Mouse (Mus musculus): ENCODE measurements around the gene Gm49027. TPM values are rescaled to one million over a fixed set of nuclear protein-coding genes. Genes with fewer than 3 reads are reported as not detected.
A peak's percentile ranks its signal among the peaks of the same experiment; 100 is the strongest.

Gene Gm49027
- polyA plus RNA-seq, 1 experiment from 2014 or later: 0.61 TPM

DNA sequence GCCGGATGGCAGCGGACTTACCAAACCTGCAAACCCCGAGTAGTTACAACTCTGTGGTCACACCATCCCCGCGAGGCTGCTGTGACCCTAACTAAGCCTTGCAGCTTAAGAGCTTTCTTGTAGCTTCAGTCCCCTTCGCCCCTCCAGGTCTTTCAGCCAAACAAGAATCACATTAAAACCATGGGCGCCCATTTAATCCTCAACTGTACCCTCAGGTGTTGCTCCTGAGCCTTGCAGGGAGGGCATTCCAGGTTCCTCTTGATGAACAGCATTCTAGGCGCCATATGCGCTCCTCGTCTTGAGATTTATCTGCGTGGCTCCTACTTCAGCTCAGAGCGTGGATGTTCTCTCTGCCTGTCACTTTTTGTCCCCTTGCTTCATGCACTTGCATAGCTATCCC lies 16.4 kb downstream of the Gm49027 start:
- WGBS: 8% methylated on average over 12 of the region's 12 CpGs
- H3K27me3 ChIP-seq (ENCODE audit: insufficient read depth, low read length): peaks cover 28% of the 10 kb centered on the region
- peaks cover 8% of the 10 kb centered on the region; the same call in 1 of the 2 replicates for H3K36me3 ChIP-seq (ENCODE audit: insufficient read depth, low read length)
- peak overlapping the region; percentile 63 for H3K9ac ChIP-seq (replicated peaks; ENCODE audit: low read length)
- peak overlapping the region; percentile 70 for H3K4me3 ChIP-seq (ENCODE audit: low read length)
- ATAC-seq (ENCODE audit: low FRiP score, low TSS enrichment): no peak
- no peak overlapping the region for H3K27ac ChIP-seq (ENCODE audit: low read length)
- no peaks in the 10 kb centered on the region for H3K9me3 ChIP-seq (ENCODE audit: low read length)
- peaks cover 10% of the 10 kb centered on the region; the same call in 1 of the 2 replicates for H3K4me1 ChIP-seq (ENCODE audit: insufficient read depth, low read length)
- peak overlapping the region; percentile 93 for H3K4me2 ChIP-seq (replicated peaks; ENCODE audit: low read depth, low read length)

DNA sequence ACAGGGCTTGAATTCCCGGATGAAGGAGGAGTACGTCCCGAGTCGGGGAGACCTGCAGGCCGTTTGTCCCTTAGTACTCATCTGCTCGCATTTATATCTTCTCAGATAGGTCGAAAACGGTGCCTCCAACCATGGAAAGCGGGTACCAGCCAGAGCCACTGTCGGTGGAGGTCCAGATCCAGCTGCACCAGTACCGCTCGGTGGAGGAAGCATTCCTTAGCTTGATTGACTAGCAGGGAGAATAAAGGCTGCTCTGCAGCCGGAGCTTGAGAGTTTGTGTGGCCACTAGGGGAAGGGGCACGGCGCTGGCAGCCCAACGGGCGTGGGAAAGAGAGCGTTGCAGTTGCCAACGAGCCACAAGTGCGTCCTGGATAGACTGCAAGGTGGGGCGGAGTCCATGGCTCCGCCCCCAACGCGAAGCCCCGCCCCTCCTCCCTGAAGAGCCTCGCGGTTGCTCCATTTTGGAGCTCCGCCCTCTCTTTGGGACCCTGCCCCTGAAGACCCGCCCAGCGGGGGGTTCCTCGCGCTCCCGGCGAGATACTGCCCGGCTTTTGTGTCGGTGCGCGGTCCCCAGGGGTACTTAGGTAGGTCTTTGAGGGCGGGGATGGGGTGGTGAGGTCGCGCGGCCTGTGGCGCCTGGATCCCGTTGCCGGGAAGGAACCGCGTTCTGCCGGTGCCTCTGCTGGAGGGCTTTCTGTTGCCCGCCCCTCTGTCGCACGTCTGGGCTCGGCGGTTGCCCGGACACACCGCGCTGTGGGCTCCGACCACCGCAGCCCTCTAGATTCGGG lies 17.2 kb downstream of the Gm49027 start:
- H3K36me3 ChIP-seq (ENCODE audit: insufficient read depth, low read length): peaks cover 8% of the 10 kb centered on the region; the same call in 1 of the 2 replicates
- H3K4me3 ChIP-seq (ENCODE audit: low read length): peak overlapping the region; percentile 70
- H3K27ac ChIP-seq (ENCODE audit: low read length): no peak overlapping the region
- peak overlapping the region; percentile 63 for H3K9ac ChIP-seq (replicated peaks; ENCODE audit: low read length)
- H3K27me3 ChIP-seq (ENCODE audit: insufficient read depth, low read length): peaks cover 28% of the 10 kb centered on the region
- under 1% methylated on average over 59 of the region's 59 CpGs for WGBS
- no peaks in the 10 kb centered on the region for H3K9me3 ChIP-seq (ENCODE audit: low read length)
- H3K4me1 ChIP-seq (ENCODE audit: insufficient read depth, low read length): peaks cover 10% of the 10 kb centered on the region; the same call in 1 of the 2 replicates
- peak overlapping the region; percentile 93 for H3K4me2 ChIP-seq (replicated peaks; ENCODE audit: low read depth, low read length)
- ATAC-seq (ENCODE audit: low FRiP score, low TSS enrichment): peak; percentile 92

DNA sequence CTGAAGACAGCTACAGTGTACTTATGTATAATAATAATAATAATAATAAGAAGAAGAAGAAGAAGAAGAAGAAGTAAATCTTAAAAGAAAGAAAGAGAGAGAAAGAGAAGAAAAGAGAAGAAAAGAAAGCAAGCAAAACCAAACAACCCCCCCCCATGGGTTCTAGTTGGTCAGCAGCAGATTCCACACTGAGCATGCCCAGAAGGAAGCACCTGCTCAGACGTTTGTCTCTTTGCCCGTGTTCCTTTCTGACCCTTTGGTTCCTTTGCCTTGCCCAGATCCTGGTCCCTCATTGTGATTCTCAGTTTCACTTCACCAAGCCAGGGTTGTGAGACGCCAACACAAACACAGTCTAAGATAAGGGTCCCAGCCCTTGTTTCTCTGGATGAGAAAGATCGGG lies 23.3 kb downstream of the Gm49027 start:
- Histone ChIP-seq H3K27ac (ENCODE audit: low read length) (no peak overlapping the region), H3K36me3 (ENCODE audit: insufficient read depth, low read length) (no peaks in the 10 kb centered on the region), H3K9ac (replicated peaks; ENCODE audit: low read length) (no peak overlapping the region), H3K4me2 (replicated peaks; ENCODE audit: low read depth, low read length) (no peak overlapping the region), H3K9me3 (ENCODE audit: low read length) (no peaks in the 10 kb centered on the region), H3K27me3 (ENCODE audit: insufficient read depth, low read length) (peaks cover 8% of the 10 kb centered on the region; the same call in 1 of the 2 replicates), H3K4me3 (ENCODE audit: low read length) (no peak overlapping the region), H3K4me1 (ENCODE audit: insufficient read depth, low read length) (peaks cover 10% of the 10 kb centered on the region)
- no peak for ATAC-seq (ENCODE audit: low FRiP score, low TSS enrichment)
- 78% methylated on average over 4 of the region's 4 CpGs for WGBS

DNA sequence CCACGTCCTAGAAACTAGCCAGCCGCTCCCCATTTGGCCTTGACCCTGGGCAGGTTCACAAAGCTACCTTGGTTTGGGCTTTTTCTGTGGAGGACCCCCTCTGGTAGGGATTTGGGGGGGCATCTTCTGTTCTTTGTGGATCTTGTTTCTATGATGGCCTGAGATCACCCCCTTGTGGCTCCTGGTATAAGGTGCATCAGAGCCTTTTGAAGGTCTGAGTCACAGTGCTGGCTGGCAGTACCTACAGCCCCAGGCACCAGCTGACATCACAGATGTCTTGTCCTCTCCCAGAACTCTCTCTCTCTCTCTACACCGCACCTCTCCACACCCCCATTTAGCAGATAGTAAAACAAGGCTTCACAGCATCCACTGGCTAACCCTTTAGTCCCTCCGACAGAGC lies 25.6 kb downstream of the Gm49027 start:
- ATAC-seq (ENCODE audit: low FRiP score, low TSS enrichment): no peak
- WGBS: 42% methylated on average over 4 of the region's 4 CpGs
- no peak overlapping the region for H3K4me3 ChIP-seq (ENCODE audit: low read length)
- no peaks in the 10 kb centered on the region; the same call in 1 of the 2 replicates for H3K27me3 ChIP-seq (ENCODE audit: insufficient read depth, low read length)
- H3K9me3 ChIP-seq (ENCODE audit: low read length): no peaks in the 10 kb centered on the region
- no peak overlapping the region for H3K27ac ChIP-seq (ENCODE audit: low read length)
- H3K4me2 ChIP-seq (replicated peaks; ENCODE audit: low read depth, low read length): no peak overlapping the region
- H3K9ac ChIP-seq (replicated peaks; ENCODE audit: low read length): no peak overlapping the region
- peaks cover 10% of the 10 kb centered on the region for H3K4me1 ChIP-seq (ENCODE audit: insufficient read depth, low read length)
- no peaks in the 10 kb centered on the region for H3K36me3 ChIP-seq (ENCODE audit: insufficient read depth, low read length)

DNA sequence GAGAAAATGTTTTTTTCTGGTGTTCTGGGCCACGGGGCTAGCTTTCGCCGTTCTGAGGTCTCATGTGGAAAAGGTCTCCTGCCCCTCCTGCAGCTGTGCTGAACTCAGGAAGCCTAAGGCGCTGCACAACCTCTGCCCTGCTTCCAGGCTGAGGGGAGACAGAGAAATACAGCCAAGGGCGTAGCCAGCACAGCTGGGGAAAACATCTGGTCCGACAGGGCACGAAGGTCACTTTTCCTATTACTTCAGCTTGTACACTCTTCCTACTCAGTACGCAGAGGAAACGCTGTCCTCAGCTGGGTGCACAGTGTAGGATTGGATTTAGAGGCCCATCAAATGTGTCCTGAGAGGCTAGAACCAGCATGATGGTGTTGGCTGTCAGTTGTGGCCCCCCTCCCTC lies 35.4 kb downstream of the Gm49027 start:
- Histone ChIP-seq H3K36me3 (ENCODE audit: insufficient read depth, low read length) (no peaks in the 10 kb centered on the region), H3K4me3 (ENCODE audit: low read length) (no peak overlapping the region), H3K4me1 (ENCODE audit: insufficient read depth, low read length) (peaks cover 11% of the 10 kb centered on the region), H3K9ac (replicated peaks; ENCODE audit: low read length) (no peak overlapping the region), H3K27ac (ENCODE audit: low read length) (no peak overlapping the region), H3K4me2 (replicated peaks; ENCODE audit: low read depth, low read length) (no peak overlapping the region), H3K27me3 (ENCODE audit: insufficient read depth, low read length) (no peaks in the 10 kb centered on the region; the same call in 1 of the 2 replicates), H3K9me3 (ENCODE audit: low read length) (no peaks in the 10 kb centered on the region)
- no peak for ATAC-seq (ENCODE audit: low FRiP score, low TSS enrichment)
- 31% methylated on average over 9 of the region's 9 CpGs for WGBS

DNA sequence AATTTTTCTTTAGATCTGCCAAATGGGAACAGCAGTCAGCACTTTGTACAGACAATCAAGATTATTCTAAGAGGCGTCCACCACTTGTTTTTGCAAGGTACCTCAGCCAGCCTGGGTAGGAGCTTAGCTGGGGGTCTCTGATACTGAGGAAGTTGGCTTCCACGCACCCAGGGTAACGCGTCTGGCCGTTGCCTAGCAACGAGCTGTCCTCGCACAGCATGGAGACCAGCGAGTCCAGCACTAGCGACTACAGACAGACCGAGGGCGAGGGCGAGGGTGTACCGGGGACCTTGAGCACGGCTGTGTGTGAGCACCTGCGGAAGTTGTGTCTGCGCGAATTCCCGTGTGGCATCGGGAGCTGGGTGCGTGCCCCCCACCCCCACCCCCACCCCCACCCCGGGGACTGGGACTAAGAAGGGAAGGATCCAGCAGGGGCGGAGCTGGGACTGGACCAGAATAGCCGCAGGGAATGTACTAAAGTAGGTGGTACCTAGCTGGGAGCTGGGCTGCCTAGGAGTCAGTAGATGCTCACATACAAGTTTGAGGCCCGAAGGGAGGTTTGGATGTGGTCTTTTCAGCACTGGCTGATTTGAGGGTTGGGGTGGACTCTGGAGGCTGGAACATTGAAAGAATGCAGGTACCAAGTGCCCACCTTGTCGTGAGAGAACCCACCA lies 36.0 kb downstream of the Gm49027 start, which contains the start of the genes Lrrc43 and Il31:
TSS of gene Lrrc43 (plus strand) at position 194 of the 674 bp plus-strand sequence.
TSS of gene Il31 (minus strand) at position 378 of the 674 bp plus-strand sequence.
- no peak within 1 kb of the TSS for H3K27ac ChIP-seq (ENCODE audit: low read length)
- peak within 1 kb of the TSS; percentile 45 for H3K4me2 ChIP-seq (replicated peaks; ENCODE audit: low read depth, low read length)
- no peaks in the 10 kb centered on the region; the same call in 1 of the 2 replicates for H3K27me3 ChIP-seq (ENCODE audit: insufficient read depth, low read length)
- peaks cover 11% of the 10 kb centered on the region for H3K4me1 ChIP-seq (ENCODE audit: insufficient read depth, low read length)
- WGBS: 7% methylated on average over 25 of the region's 25 CpGs
- peak within 1 kb of the TSS; percentile 13; the same call in 1 of the 2 replicates for H3K4me3 ChIP-seq (ENCODE audit: low read length)
- 0 out of 2 replicates have a peak, but pooled peaks have one; percentile 15 for ATAC-seq (ENCODE audit: low FRiP score, low TSS enrichment)
- peak within 1 kb of the TSS; percentile 49; the same call in 1 of the 2 replicates for H3K9ac ChIP-seq (replicated peaks; ENCODE audit: low read length)
- H3K36me3 ChIP-seq (ENCODE audit: insufficient read depth, low read length): no peaks in the 10 kb centered on the region
- H3K9me3 ChIP-seq (ENCODE audit: low read length): no peaks in the 10 kb centered on the region

DNA sequence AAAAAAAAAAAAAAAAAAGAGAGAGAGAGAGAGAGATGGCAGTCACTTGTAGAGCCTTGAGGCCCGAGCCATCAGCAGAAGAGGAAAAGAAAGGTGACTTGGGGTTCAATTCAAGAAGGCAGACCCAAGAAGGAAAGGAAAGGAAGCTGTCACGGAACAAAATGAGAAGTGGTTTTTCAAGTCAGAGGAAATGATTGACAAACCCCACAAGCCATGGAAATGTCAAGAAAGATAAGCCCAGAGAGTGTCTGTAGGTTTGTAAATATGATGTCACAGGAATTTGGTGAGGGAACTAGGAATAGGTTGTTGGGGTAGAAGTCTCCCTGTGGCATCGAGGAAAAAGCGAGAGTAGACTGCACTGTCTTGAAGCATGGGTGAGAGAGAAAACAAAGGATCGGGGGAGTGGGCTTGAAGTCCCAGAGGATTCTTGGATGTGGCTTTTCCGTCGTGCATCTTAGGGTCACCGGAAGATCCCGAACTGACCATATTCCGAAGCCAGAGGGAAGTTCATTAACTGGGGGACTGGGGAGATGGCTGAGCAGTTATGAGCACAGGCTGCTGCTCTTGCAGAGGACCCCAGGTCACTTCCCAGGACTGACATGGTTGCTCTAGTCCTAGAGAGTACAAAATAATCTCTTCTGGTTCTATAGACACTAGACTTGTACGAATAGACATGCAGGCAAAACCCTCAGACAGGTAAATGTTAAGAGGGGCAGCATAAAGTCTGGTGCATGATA lies 37.5 kb downstream of the Gm49027 start:
- ATAC-seq (ENCODE audit: low FRiP score, low TSS enrichment): no peak
- H3K4me1 ChIP-seq (ENCODE audit: insufficient read depth, low read length): peaks cover 11% of the 10 kb centered on the region
- WGBS: 79% methylated on average over 11 of the region's 11 CpGs
- no peaks in the 10 kb centered on the region for H3K9me3 ChIP-seq (ENCODE audit: low read length)
- no peak overlapping the region for H3K9ac ChIP-seq (replicated peaks; ENCODE audit: low read length)
- no peak overlapping the region for H3K27ac ChIP-seq (ENCODE audit: low read length)
- H3K4me3 ChIP-seq (ENCODE audit: low read length): no peak overlapping the region
- H3K4me2 ChIP-seq (replicated peaks; ENCODE audit: low read depth, low read length): no peak overlapping the region
- H3K27me3 ChIP-seq (ENCODE audit: insufficient read depth, low read length): no peaks in the 10 kb centered on the region; the same call in 1 of the 2 replicates
- no peaks in the 10 kb centered on the region for H3K36me3 ChIP-seq (ENCODE audit: insufficient read depth, low read length)

DNA sequence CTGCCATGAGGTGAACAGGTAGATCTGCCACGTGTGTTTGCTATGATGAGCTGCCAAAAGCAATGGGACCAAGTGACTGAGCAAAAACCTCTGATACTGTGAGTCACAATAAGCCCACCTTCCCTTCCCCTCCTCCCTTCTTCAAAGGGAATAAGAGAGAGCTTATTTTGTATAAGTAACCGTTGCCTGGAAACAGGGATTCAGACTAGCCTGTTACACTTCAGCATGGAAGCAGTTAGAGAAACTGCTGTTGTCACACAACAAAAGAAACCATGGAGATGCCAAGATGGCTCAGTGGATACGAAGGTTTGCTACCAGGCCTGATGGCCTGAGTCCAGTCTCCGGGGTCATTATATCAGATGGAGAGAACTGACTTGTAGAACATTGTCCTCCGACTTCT lies 51.5 kb downstream of the Gm49027 start:
- no peaks in the 10 kb centered on the region for H3K27me3 ChIP-seq (ENCODE audit: insufficient read depth, low read length)
- no peak overlapping the region for H3K27ac ChIP-seq (ENCODE audit: low read length)
- no peak overlapping the region for H3K9ac ChIP-seq (replicated peaks; ENCODE audit: low read length)
- 84% methylated on average over 5 of the region's 5 CpGs for WGBS
- no peak for ATAC-seq (ENCODE audit: low FRiP score, low TSS enrichment)
- no peaks in the 10 kb centered on the region for H3K4me1 ChIP-seq (ENCODE audit: insufficient read depth, low read length)
- H3K36me3 ChIP-seq (ENCODE audit: insufficient read depth, low read length): no peaks in the 10 kb centered on the region
- H3K4me3 ChIP-seq (ENCODE audit: low read length): no peak overlapping the region
- H3K4me2 ChIP-seq (replicated peaks; ENCODE audit: low read depth, low read length): no peak overlapping the region
- no peaks in the 10 kb centered on the region for H3K9me3 ChIP-seq (ENCODE audit: low read length)

DNA sequence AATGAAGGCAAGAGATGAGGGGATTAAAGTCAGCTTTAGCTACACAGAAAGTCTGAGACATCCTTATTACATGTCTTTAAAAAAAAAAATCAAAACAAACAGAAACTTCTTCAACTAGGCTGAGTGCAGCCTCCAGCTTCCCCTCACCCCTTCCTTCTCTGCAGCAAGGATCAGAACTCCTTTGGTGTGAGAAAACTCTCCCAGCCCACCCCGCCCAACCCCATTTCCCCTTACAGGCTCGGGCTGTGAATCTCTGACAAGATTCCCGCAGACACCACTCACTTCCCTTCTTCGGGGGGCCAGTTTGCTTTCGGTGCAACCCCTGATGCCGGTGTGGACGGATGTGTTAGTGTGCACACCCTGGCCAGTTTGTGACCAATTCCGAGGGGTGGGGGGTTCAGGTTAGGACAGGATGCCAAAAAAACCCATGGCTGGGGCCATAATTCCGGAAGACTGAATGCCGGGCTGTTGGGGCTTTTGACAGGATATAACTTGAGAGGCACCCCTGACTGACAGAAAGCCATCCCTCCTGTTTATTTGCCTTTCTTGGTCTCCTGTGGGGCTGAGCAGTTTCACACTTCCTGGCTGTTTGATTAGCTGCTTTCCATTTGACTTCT lies 54.4 kb downstream of the Gm49027 start:
- H3K9me3 ChIP-seq (ENCODE audit: low read length): no peaks in the 10 kb centered on the region
- WGBS: 8% methylated on average over 10 of the region's 10 CpGs
- peak overlapping the region; percentile 22; the same call in 1 of the 2 replicates for H3K4me3 ChIP-seq (ENCODE audit: low read length)

More for the DNA sequence above, 54.4 kb downstream of the Gm49027 start:
- H3K27me3 ChIP-seq (ENCODE audit: insufficient read depth, low read length): no peaks in the 10 kb centered on the region
- peak overlapping the region; percentile 41 for H3K4me2 ChIP-seq (replicated peaks; ENCODE audit: low read depth, low read length)
- H3K9ac ChIP-seq (replicated peaks; ENCODE audit: low read length): no peak overlapping the region
- no peaks in the 10 kb centered on the region for H3K36me3 ChIP-seq (ENCODE audit: insufficient read depth, low read length)
- H3K4me1 ChIP-seq (ENCODE audit: insufficient read depth, low read length): no peaks in the 10 kb centered on the region
- ATAC-seq (ENCODE audit: low FRiP score, low TSS enrichment): no peak
- H3K27ac ChIP-seq (ENCODE audit: low read length): no peak overlapping the region
